Mouse (Mus musculus) midbrain, embryonic 13.5 days (tissue): Measurements from ENCODE around the gene Zbtb17. TPM values are rescaled to one million over a fixed set of nuclear protein-coding genes. Genes with fewer than 3 reads are reported as not detected.
A peak's percentile ranks its signal among the peaks of the same experiment; 100 is the strongest.

ENCODE experiments used
- ATAC-seq: fragments of 200-750 bp; cut with Nextera tagmentation; 2 replicates; pipeline ENCODE4 v1.8.0; 2017; ENCODE audit warnings: mild to moderate bottlenecking, moderate TSS enrichment, moderate library complexity
- H3K27ac ChIP-seq: fragments of 300-500 bp; sonication (generic); 2 replicates; pipeline ENCODE4 v1.5.1; 2015; ENCODE audit warnings: inconsistent platforms, mild to moderate bottlenecking, moderate library complexity
- H3K27me3 ChIP-seq: fragments of 300-500 bp; sonication (generic); 2 replicates; pipeline ENCODE4 v1.6.1; 2015; ENCODE audit warnings: mild to moderate bottlenecking, inconsistent platforms
- H3K36me3 ChIP-seq: fragments of 300-500 bp; sonication (generic); 2 replicates; pipeline ENCODE4 v1.6.1; 2015; ENCODE audit warnings: mild to moderate bottlenecking, inconsistent platforms
- H3K4me1 ChIP-seq: fragments of 300-500 bp; sonication (generic); replicated peaks from 2 replicates; pipeline ENCODE4 v1.6.1; 2015; ENCODE audit warnings: inconsistent platforms
- H3K4me2 ChIP-seq: fragments of 300-500 bp; sonication (generic); replicated peaks from 2 replicates; pipeline ENCODE4 v1.6.1; 2015; ENCODE audit warnings: moderate library complexity, mild to moderate bottlenecking, inconsistent platforms
- H3K4me3 ChIP-seq: fragments of 300-500 bp; sonication (generic); replicated peaks from 2 replicates; pipeline ENCODE4 v1.5.1; 2015; ENCODE audit warnings: mild to moderate bottlenecking, inconsistent platforms
- H3K9ac ChIP-seq: fragments of 300-500 bp; sonication (generic); replicated peaks from 2 replicates; pipeline ENCODE4 v1.6.1; 2015; ENCODE audit warnings: mild to moderate bottlenecking, inconsistent platforms
- H3K9me3 ChIP-seq: fragments of 300-500 bp; sonication (generic); 2 replicates; pipeline ENCODE4 v1.6.1; 2016; ENCODE audit warnings: mild to moderate bottlenecking, inconsistent platforms
- WGBS: fragments of 180-500 bp; shearing (Covaris S2); methylation state at CpG from one replicate; pipeline ENCODE4 v1.1.7; 2015; 5-methylcytosine and 5-hydroxymethylcytosine counted together
- polyA plus RNA-seq: library from polyadenylated mRNA; unstranded; fragments of >200 nt; fragmentation: Nextera tagmentation; extraction: Ambion mirVana; gene quantifications from 2 replicates; pipeline ENCODE4 v1.2.1, GENCODE M21; 2015

Gene Zbtb17
- polyA plus RNA-seq, 1 experiment from 2014 or later, result 61.0 TPM

DNA sequence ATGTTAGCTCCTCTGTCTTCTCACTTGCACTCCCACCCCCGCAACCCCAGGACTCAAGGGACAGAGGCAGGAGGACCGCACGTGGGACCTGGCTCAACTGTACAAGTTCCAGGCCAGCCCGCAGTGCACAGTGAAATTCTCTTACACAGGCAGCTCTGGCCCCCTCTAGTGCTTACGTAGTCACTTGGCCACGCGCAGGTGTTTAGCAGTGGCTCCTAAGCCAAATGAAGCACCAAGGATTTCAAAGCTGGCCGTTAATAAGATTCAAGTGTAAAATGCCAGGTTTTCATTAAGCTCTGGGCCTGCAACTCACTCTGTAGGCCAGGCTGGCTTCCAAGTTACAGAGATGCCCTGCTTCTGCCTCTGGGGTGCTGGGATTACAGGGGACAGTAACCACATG, 35.0 kb downstream of the Zbtb17 start:
- no peak overlapping the region for H3K27ac ChIP-seq

GRCm38 (mm10) chr4:141484071-141484470, 39.6 kb downstream of the Zbtb17 start:
- 88% methylated on average over 11 of the region's 11 CpGs for WGBS
- H3K9ac ChIP-seq, result no peak overlapping the region
- no peak for ATAC-seq
- H3K27ac ChIP-seq, result no peak overlapping the region
- peaks cover 95% of the 10 kb centered on the region for H3K36me3 ChIP-seq
- H3K4me1 ChIP-seq, result no peaks in the 10 kb centered on the region
- H3K4me3 ChIP-seq, result no peak overlapping the region
- no peak overlapping the region for H3K4me2 ChIP-seq
- H3K27me3 ChIP-seq, result no peaks in the 10 kb centered on the region
- H3K9me3 ChIP-seq, result no peaks in the 10 kb centered on the region

More for the DNA sequence above, 35.0 kb downstream of the Zbtb17 start:
- H3K27me3 ChIP-seq, result no peaks in the 10 kb centered on the region
- 96% methylated on average over 8 of the region's 8 CpGs for WGBS
- H3K4me3 ChIP-seq, result no peak overlapping the region
- H3K36me3 ChIP-seq, result peaks cover 97% of the 10 kb centered on the region
- no peak overlapping the region for H3K9ac ChIP-seq
- no peak overlapping the region for H3K4me2 ChIP-seq
- H3K4me1 ChIP-seq, result no peaks in the 10 kb centered on the region
- no peaks in the 10 kb centered on the region for H3K9me3 ChIP-seq
- ATAC-seq, result no peak

GRCm38 (mm10) chr4:141487581-141487980, 43.1 kb downstream of the Zbtb17 start:
- Histone ChIP-seq H3K36me3 (peaks cover 97% of the 10 kb centered on the region), H3K9me3 (no peaks in the 10 kb centered on the region), H3K9ac (no peak overlapping the region), H3K27me3 (no peaks in the 10 kb centered on the region), H3K4me3 (no peak overlapping the region), H3K4me2 (no peak overlapping the region), H3K4me1 (no peaks in the 10 kb centered on the region), H3K27ac (no peak overlapping the region)
- no peak for ATAC-seq
- WGBS, result 96% methylated on average over 11 of the region's 11 CpGs

DNA sequence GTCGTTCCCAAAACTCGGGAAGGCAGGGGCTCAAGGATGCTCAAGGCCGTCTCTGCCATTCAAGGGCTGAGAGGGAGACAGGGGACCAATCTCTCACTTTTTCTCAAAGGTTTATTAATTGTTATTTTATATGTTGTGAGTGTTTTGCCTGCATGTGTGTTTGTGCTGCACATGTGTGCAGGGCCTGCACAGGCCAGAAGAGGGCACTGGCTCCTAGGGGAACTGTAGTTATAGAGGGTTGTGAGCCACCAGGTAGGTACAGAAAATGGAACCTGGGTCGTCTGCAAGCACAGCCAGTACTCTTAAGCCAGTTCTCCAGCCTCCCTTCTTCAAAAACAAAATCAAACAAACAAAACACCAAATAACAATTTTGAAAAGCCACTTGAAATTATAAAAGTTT, 44.2 kb downstream of the Zbtb17 start:
- no peaks in the 10 kb centered on the region for H3K27me3 ChIP-seq
- H3K9ac ChIP-seq, result no peak overlapping the region
- no peak overlapping the region for H3K4me2 ChIP-seq
- H3K4me1 ChIP-seq, result no peaks in the 10 kb centered on the region
- H3K4me3 ChIP-seq, result no peak overlapping the region
- H3K9me3 ChIP-seq, result no peaks in the 10 kb centered on the region
- H3K36me3 ChIP-seq, result peaks cover 96% of the 10 kb centered on the region
- WGBS, result 91% methylated on average over 4 of the region's 4 CpGs
- H3K27ac ChIP-seq, result no peak overlapping the region
- ATAC-seq, result no peak

DNA sequence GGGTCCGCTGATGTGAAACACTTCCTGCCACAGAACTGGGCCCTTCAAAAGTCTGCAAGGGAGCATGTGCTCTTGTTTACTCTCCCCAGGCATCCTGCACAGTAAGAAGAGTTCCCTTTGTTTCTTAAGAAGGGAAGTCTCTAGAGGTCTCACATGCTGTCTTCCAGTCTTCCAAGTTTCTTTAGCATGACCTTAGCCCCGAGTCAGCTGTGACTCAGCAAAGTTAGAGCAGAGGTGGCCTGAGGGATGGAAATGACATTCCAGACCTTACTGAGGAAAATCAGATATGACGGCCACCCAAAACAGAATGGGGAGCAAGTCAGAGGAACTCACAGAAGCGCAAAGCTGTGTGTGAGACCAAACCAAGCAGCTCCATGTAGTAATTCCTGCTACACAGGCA, 56.2 kb downstream of the Zbtb17 start:
- ATAC-seq, result no peak

GRCm38 (mm10) chr4:141501058-141501457, 56.6 kb downstream of the Zbtb17 start:
- Histone ChIP-seq H3K9ac (no peak overlapping the region), H3K4me3 (no peak overlapping the region), H3K27me3 (no peaks in the 10 kb centered on the region), H3K4me1 (peaks cover 36% of the 10 kb centered on the region), H3K36me3 (no peaks in the 10 kb centered on the region), H3K27ac (no peak overlapping the region), H3K4me2 (no peak overlapping the region), H3K9me3 (no peaks in the 10 kb centered on the region)
- ATAC-seq, result no peak
- WGBS, result 70% methylated on average over 5 of the region's 5 CpGs

More for the DNA sequence above, 56.2 kb downstream of the Zbtb17 start:
- no peaks in the 10 kb centered on the region for H3K9me3 ChIP-seq
- H3K4me3 ChIP-seq, result no peak overlapping the region
- no peak overlapping the region for H3K4me2 ChIP-seq
- no peaks in the 10 kb centered on the region for H3K27me3 ChIP-seq
- peaks cover 36% of the 10 kb centered on the region for H3K4me1 ChIP-seq
- peaks cover 1% of the 10 kb centered on the region for H3K36me3 ChIP-seq
- WGBS, result 73% methylated on average over 4 of the region's 4 CpGs
- no peak overlapping the region for H3K27ac ChIP-seq
- no peak overlapping the region for H3K9ac ChIP-seq

DNA sequence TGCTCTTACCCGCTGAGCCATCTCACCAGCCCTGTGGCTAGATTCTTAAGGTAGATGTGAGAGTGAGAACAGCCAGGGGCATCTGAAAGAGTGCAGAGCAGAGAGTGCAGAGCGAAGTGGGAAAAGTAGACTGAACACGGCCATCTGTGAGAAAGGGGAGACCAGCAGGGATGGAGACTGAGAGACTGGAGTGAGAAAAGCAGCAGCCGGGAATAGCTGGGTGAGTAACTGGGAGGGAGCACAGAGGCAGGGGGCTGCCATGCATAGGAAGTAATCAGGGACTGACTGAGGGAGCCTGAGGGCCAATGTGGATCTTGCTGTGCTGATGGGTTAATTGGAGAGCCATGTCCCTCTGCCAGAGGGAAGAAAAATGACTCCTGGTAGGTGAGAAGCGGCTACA, 58.3 kb downstream of the Zbtb17 start:
- H3K4me2 ChIP-seq, result no peak overlapping the region
- no peak for ATAC-seq
- no peaks in the 10 kb centered on the region for H3K36me3 ChIP-seq
- H3K4me1 ChIP-seq, result peaks cover 49% of the 10 kb centered on the region
- no peak overlapping the region for H3K27ac ChIP-seq
- no peak overlapping the region for H3K4me3 ChIP-seq
- H3K27me3 ChIP-seq, result no peaks in the 10 kb centered on the region
- no peaks in the 10 kb centered on the region for H3K9me3 ChIP-seq
- H3K9ac ChIP-seq, result no peak overlapping the region
- WGBS, result 77% methylated on average over 5 of the region's 5 CpGs

GRCm38 (mm10) chr4:141504471-141504870, 60.0 kb downstream of the Zbtb17 start:
- no peak overlapping the region for H3K9ac ChIP-seq
- WGBS, result 87% methylated on average over 4 of the region's 4 CpGs
- H3K4me2 ChIP-seq, result no peak overlapping the region
- H3K36me3 ChIP-seq, result no peaks in the 10 kb centered on the region
- no peak overlapping the region for H3K27ac ChIP-seq
- H3K27me3 ChIP-seq, result no peaks in the 10 kb centered on the region
- no peak for ATAC-seq
- H3K9me3 ChIP-seq, result no peaks in the 10 kb centered on the region
- H3K4me1 ChIP-seq, result peaks cover 41% of the 10 kb centered on the region
- no peak overlapping the region for H3K4me3 ChIP-seq

GRCm38 (mm10) chr4:141505810-141506209, 61.4 kb downstream of the Zbtb17 start:
- Histone ChIP-seq H3K36me3 (no peaks in the 10 kb centered on the region), H3K27ac (no peak overlapping the region), H3K4me3 (no peak overlapping the region), H3K4me2 (no peak overlapping the region), H3K9ac (no peak overlapping the region), H3K27me3 (no peaks in the 10 kb centered on the region), H3K4me1 (peaks cover 34% of the 10 kb centered on the region), H3K9me3 (no peaks in the 10 kb centered on the region)
- WGBS, result 95% methylated on average over 11 of the region's 11 CpGs
- no peak for ATAC-seq

DNA sequence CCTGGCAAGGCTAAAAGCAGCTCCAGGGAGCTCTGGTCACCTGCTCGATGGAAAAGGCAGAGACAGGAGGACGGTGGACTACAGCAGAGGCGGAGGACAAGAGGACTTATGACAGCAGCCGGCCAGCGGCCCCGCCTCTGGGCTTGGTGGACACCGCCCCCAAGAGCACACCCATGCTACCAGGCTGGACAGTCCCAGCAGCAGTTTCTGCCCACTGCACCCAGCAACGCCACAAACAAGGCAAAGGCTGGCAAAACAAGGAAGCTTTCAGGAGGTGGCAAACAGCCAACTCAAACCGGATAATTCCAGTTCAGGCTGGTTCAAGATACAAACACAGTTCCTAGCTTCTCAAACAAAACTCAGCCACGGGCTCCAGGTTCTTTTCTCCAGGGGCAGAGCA, 61.9 kb downstream of the Zbtb17 start:
- no peak overlapping the region; the same call in 1 of the 2 replicates for H3K4me2 ChIP-seq

GRCm38 (mm10) chr4:141506893-141507292, 62.4 kb downstream of the Zbtb17 start:
- Histone ChIP-seq H3K27me3 (no peaks in the 10 kb centered on the region), H3K4me2 (no peak overlapping the region; the same call in 1 of the 2 replicates), H3K9ac (no peak overlapping the region), H3K36me3 (no peaks in the 10 kb centered on the region), H3K4me1 (peaks cover 24% of the 10 kb centered on the region), H3K9me3 (no peaks in the 10 kb centered on the region), H3K4me3 (no peak overlapping the region), H3K27ac (peak overlapping the region; percentile 85)
- no peak for ATAC-seq
- 76% methylated on average over 10 of the region's 10 CpGs for WGBS

More for the DNA sequence above, 61.9 kb downstream of the Zbtb17 start:
- no peaks in the 10 kb centered on the region for H3K27me3 ChIP-seq
- WGBS, result 65% methylated on average over 10 of the region's 10 CpGs
- no peaks in the 10 kb centered on the region for H3K36me3 ChIP-seq
- ATAC-seq, result peak; percentile 77; the same call in 1 of the 2 replicates
- no peak overlapping the region for H3K4me3 ChIP-seq
- no peaks in the 10 kb centered on the region for H3K9me3 ChIP-seq
- peak overlapping the region; percentile 85 for H3K27ac ChIP-seq
- peaks cover 29% of the 10 kb centered on the region for H3K4me1 ChIP-seq
- 0 out of 2 replicates have a peak overlapping the region, but pooled peaks have one; percentile 16 for H3K9ac ChIP-seq

DNA sequence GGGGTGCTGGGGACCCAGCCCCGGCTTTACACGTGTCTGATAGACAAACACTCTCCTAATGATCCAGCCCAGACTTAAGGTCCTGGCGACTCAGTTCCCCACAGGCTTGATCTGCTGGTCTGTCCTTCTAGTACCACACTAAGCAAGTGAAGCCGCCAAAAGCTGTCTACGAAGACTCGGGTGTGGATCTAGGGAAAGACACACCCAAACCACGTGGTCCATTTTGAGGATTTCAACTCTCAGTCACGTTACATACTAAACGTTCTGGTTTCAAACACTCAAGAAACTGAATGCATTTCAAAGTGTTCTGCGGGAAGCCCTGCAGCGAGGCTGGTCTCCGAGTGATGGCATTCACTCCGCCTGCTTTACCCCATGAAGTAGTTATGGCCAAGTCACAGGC, 66.0 kb downstream of the Zbtb17 start:
- no peak for ATAC-seq
- no peak overlapping the region for H3K27ac ChIP-seq
- peaks cover 20% of the 10 kb centered on the region for H3K4me1 ChIP-seq
- H3K4me2 ChIP-seq, result no peak overlapping the region
- no peak overlapping the region for H3K9ac ChIP-seq
- H3K36me3 ChIP-seq, result peaks cover 13% of the 10 kb centered on the region
- H3K27me3 ChIP-seq, result no peaks in the 10 kb centered on the region
- no peaks in the 10 kb centered on the region for H3K9me3 ChIP-seq
- WGBS, result 85% methylated on average over 13 of the region's 13 CpGs
- H3K4me3 ChIP-seq, result no peak overlapping the region

DNA sequence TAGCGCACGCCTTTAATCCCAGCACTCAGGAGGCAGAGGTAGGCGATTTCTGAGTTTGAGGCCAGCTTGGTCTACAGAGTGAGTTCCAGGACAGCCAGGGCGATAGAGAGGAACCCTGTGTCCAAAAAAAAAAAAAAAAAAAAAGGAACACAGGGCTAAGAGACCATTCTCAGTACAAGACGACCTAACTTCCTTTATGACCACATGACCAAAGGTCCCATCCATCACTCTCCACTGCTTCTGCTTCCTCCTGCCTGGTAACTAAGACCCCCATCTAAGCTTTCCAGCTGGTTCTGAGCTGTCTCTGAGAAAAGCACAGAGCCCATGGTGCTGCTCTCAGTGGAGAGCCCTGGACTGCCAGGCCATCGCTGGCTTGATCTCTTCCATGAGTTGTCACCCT, 67.7 kb downstream of the Zbtb17 start:
- H3K4me3 ChIP-seq, result no peak overlapping the region
- 79% methylated on average over 6 of the region's 6 CpGs for WGBS
- no peak overlapping the region for H3K9ac ChIP-seq
- peaks cover 30% of the 10 kb centered on the region for H3K36me3 ChIP-seq
- H3K27me3 ChIP-seq, result no peaks in the 10 kb centered on the region
- H3K4me2 ChIP-seq, result no peak overlapping the region
- no peak for ATAC-seq
- no peak overlapping the region for H3K27ac ChIP-seq
- H3K9me3 ChIP-seq, result no peaks in the 10 kb centered on the region
- H3K4me1 ChIP-seq, result peaks cover 10% of the 10 kb centered on the region
